Mouse (Mus musculus) hindbrain, postnatal 0 days (tissue): ENCODE measurements around the gene Gon7. TPM values are rescaled to one million over a fixed set of nuclear protein-coding genes. Genes with fewer than 3 reads are reported as not detected.

Experiments
- ATAC-seq: fragments of 200-750 bp; cut with Nextera tagmentation; 2 replicates; pipeline ENCODE4 v1.8.0; 2017; ENCODE audit warnings: mild to moderate bottlenecking, moderate TSS enrichment, moderate library complexity
- DNase-seq: peaks from one replicate; pipeline ENCODE4 v3.0.0-alpha.2; 2015; ENCODE audit warnings: low spot score
- H3K27ac ChIP-seq: fragments of 300-500 bp; sonication (generic); 2 replicates; pipeline ENCODE4 v1.5.1; 2014; ENCODE audit warnings: mild to moderate bottlenecking
- H3K27me3 ChIP-seq: fragments of 300-500 bp; sonication (generic); 2 replicates; pipeline ENCODE4 v1.6.1; 2014; ENCODE audit warnings: low read length, mixed read lengths; ENCODE audit not compliant: insufficient read depth
- H3K36me3 ChIP-seq: fragments of 300-500 bp; sonication (generic); 2 replicates; pipeline ENCODE4 v1.6.1; 2014; ENCODE audit warnings: low read length, mixed read lengths; ENCODE audit not compliant: insufficient read depth
- H3K4me1 ChIP-seq: fragments of 300-500 bp; sonication (generic); 2 replicates; pipeline ENCODE4 v1.6.1; 2014; ENCODE audit warnings: antibody characterized with exemption, low read length, mixed read lengths; ENCODE audit not compliant: insufficient read depth
- H3K4me2 ChIP-seq: fragments of 300-500 bp; sonication (generic); 2 replicates; pipeline ENCODE4 v1.6.1; 2014; ENCODE audit warnings: low read depth, mild to moderate bottlenecking, low read length, moderate library complexity, mixed read lengths
- H3K4me3 ChIP-seq: fragments of 300-500 bp; sonication (generic); 2 replicates; pipeline ENCODE4 v1.5.1; 2014; ENCODE audit warnings: low read length
- H3K9ac ChIP-seq: fragments of 300-500 bp; sonication (generic); replicated peaks from 2 replicates; pipeline ENCODE4 v1.6.1; 2014; ENCODE audit warnings: mild to moderate bottlenecking, low read length, moderate library complexity, mixed read lengths
- H3K9me3 ChIP-seq: fragments of 300-500 bp; sonication (generic); 2 replicates; pipeline ENCODE4 v1.6.1; 2016; ENCODE audit warnings: low read length, mixed read lengths
- CTCF ChIP-seq: IDR thresholded peaks from 2 replicates; pipeline ENCODE4 v1.5.1; 2016; ENCODE audit warnings: antibody characterized with exemption, control low read depth, low read depth
- WGBS: fragments of 180-500 bp; shearing (Covaris S2); extraction: QIAGEN DNeasy Blood & Tissue Kit; methylation state at CpG from one replicate; pipeline ENCODE4 v1.1.7; 2014; 5-methylcytosine and 5-hydroxymethylcytosine counted together
- polyA plus RNA-seq: library from polyadenylated mRNA; unstranded; fragments of >200 nt; fragmentation: Nextera tagmentation; extraction: Ambion mirVana; gene quantifications from 2 replicates; pipeline ENCODE4 v1.2.1, GENCODE M21; 2015
- total RNA-seq: library from RNA; depleted of rRNA; stranded (reverse); fragments of >200 nt; gene quantifications from 2 replicates; pipeline ENCODE4 v1.2.3, GENCODE M21; 2014

Gene Gon7
- total and polyA plus RNA-seq, 2 experiments from 2014 or later = 10.8 to 33.9 TPM

DNA sequence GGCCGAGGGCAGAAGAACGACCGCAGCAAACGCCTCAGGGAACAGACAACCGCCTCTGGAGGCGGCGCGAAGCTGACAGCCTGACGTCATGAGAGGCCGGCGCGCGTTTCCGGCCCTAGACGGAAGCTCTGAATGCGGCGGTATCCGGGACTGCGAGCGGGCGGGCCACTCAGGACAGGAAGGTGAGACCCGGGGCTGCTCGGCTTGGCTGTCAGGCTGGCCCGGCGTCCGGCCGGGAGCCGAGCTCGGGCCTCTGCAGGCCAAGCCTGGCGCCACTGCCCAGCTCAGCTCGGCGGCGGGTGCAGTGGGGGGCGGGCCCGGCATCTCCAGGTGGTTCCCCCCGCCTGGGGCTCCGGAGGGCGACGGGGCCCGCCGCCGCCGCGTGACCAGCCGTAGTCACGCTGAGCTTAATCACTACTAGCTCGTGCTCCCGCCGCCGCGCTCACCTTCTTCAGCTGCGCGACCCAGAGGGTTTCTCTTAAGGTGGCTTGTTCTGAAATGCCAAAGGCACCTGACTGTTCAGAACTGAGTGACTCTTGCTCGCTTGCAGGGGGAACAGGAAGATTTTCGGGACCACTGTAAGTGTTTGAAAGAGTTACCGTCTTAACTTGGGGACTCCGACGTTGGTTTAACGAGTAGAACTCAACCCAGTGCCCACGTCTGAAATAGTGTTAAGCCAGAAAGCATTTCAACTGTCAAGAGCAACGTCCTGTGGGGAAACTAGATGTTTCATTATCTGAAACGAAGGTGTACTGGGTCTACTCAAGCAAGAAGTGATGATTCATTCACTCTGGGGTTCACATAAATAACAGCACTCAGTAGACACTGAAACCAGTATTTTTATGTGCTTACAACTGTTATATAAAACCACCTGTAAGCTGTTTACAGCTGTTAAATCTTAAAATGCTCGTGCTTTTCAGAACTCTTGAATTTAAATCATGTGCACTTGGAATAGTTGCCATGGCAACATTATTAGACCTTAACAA, 13.7 kb downstream of the Gon7 start, which contains the start of the genes Moap1 and Tmem251:
Moap1 (minus strand) TSS at position 73 of the 986 bp plus-strand sequence.
Tmem251 (plus strand) TSS at position 174 of the 986 bp plus-strand sequence.
- WGBS = 2% methylated on average over 62 of the region's 63 CpGs
- peak; percentile 41 for TF ChIP-seq CTCF
- H3K4me3 ChIP-seq = peak within 1 kb of the TSS; percentile 76
- H3K4me1 ChIP-seq = 0 out of 2 replicates have a peak, but pooled peaks cover 6% of the 10 kb centered on the region
- H3K27ac ChIP-seq = peak within 1 kb of the TSS; percentile 93
- no peaks in the 10 kb centered on the region; the same call in 1 of the 2 replicates for H3K36me3 ChIP-seq
- H3K27me3 ChIP-seq = no peaks in the 10 kb centered on the region
- ATAC-seq (peak; percentile 98), DNase-seq (peak; percentile 95)
- peak within 1 kb of the TSS; percentile 93 for H3K9ac ChIP-seq
- H3K9me3 ChIP-seq = no peaks in the 10 kb centered on the region
- peak within 1 kb of the TSS; percentile 77 for H3K4me2 ChIP-seq

DNA sequence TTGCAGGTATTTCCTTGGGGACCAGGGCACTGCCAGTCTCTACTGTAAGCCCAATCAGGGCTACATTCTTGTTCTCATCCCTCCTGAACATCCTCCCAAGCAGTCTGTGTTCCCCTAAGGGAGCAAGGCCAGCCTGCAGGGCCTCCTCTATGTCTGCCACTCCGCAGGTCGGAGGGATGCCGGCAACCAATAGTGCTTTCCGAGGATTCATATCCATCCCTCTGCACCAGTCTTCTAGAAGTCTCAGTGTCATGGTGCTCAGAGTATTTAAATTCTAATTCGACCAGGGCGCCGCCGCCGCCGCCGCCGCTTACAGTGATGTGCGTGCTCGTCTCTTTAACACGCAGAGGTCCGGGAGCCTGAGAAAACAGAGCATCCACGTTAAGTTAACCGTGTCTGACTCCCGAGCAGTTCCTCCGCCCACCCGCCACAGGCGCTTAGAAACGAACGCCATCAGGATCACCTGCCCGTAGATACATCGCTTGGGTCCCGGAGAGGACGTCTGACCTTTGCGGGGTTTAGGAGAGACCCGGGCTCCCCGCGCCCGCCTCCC, 14.5 kb downstream of the Gon7 start:
- no peaks in the 10 kb centered on the region for H3K9me3 ChIP-seq
- no peaks in the 10 kb centered on the region for H3K27me3 ChIP-seq
- H3K36me3 ChIP-seq = no peaks in the 10 kb centered on the region; the same call in 1 of the 2 replicates
- no peak for TF ChIP-seq CTCF
- H3K27ac ChIP-seq = peak overlapping the region; percentile 93
- peak; percentile 83 for ATAC-seq
- under 1% methylated on average over 33 of the region's 33 CpGs for WGBS
- peak overlapping the region; percentile 93 for H3K9ac ChIP-seq
- H3K4me1 ChIP-seq = 0 out of 2 replicates have a peak, but pooled peaks cover 6% of the 10 kb centered on the region
- H3K4me3 ChIP-seq = peak overlapping the region; percentile 76
- DNase-seq = no peak
- H3K4me2 ChIP-seq = peak overlapping the region; percentile 77

DNA sequence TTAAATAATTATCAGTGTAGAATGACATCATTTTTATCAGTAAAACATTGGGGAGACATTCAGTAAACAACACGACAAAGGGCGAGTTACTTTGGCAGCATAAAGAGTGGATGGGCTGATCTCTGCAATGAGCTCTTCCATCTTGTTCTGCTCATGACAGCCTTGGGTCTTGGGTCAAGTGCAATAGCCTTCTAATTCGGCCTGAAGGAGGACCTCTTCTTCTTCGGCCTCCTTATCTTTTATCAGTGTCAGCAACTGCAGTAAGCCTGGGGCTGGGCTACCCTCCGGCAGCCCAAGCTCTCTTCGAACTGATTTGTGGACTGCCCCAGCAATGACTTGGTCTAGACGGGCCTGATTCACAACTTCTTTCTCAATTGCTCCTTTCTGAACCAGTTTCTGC, 15.5 kb downstream of the Gon7 start:
- TF ChIP-seq CTCF = no peak
- WGBS = 85% methylated on average over 7 of the region's 7 CpGs
- DNase-seq (no peak), ATAC-seq (no peak)
- Histone ChIP-seq H3K9me3 (no peaks in the 10 kb centered on the region), H3K27me3 (no peaks in the 10 kb centered on the region), H3K9ac (peak overlapping the region; percentile 93; the same call in 1 of the 2 replicates), H3K4me1 (0 out of 2 replicates have a peak, but pooled peaks cover 6% of the 10 kb centered on the region), H3K36me3 (no peaks in the 10 kb centered on the region), H3K4me2 (peak overlapping the region; percentile 77), H3K27ac (no peak overlapping the region), H3K4me3 (no peak overlapping the region)

DNA sequence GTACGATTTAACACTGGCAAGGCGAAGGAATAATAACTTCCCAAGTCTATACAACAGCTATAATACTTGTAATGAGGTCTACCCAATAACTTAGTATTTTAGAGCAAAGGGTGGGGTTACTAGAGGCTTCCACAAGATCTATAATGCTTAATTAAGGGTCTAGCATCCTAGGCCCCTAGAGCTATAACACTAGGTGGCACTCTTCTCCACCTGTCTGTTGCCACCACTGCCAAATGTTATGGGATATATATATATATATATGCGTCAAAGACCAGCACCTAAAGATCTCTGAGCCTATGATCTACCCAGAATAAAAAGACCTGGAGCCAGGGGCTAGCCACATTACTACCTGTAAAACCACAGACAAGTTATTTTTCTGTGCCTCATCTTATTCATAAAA, 17.3 kb downstream of the Gon7 start:
- Histone ChIP-seq H3K9ac (no peak overlapping the region), H3K27ac (no peak overlapping the region), H3K4me3 (no peak overlapping the region), H3K9me3 (no peaks in the 10 kb centered on the region), H3K27me3 (no peaks in the 10 kb centered on the region), H3K36me3 (no peaks in the 10 kb centered on the region), H3K4me2 (no peak overlapping the region), H3K4me1 (0 out of 2 replicates have a peak, but pooled peaks cover 6% of the 10 kb centered on the region)
- peak; percentile 58 for TF ChIP-seq CTCF
- no peak for ATAC-seq
- peak; percentile 42 for DNase-seq
- 66% methylated on average over 3 of the region's 3 CpGs for WGBS

DNA sequence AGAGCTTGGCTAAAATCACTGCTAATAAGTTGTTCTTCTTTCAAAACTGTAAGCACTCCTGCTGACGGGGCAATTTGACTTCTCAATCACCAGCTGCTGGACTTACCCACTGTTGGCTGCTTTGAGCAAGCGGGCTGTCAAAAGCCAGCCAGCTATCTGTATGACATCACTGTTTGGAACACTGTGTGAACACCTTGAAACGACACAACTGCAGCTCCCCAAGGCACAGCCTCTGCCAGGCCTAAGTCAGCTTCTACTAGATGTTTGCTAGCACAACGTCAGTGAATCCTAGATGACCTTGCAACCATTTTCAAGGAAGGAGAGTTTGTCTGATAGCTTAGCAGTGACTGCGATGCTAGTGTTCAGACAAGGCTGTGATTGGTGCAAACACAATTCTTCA, 18.5 kb downstream of the Gon7 start:
- Histone ChIP-seq H3K9ac (no peak overlapping the region), H3K9me3 (no peaks in the 10 kb centered on the region), H3K36me3 (no peaks in the 10 kb centered on the region), H3K27me3 (no peaks in the 10 kb centered on the region), H3K4me2 (no peak overlapping the region), H3K4me1 (no peaks in the 10 kb centered on the region), H3K4me3 (no peak overlapping the region), H3K27ac (no peak overlapping the region)
- no peak for TF ChIP-seq CTCF
- WGBS = 72% methylated on average over 5 of the region's 5 CpGs
- ATAC-seq (no peak), DNase-seq (no peak)

DNA sequence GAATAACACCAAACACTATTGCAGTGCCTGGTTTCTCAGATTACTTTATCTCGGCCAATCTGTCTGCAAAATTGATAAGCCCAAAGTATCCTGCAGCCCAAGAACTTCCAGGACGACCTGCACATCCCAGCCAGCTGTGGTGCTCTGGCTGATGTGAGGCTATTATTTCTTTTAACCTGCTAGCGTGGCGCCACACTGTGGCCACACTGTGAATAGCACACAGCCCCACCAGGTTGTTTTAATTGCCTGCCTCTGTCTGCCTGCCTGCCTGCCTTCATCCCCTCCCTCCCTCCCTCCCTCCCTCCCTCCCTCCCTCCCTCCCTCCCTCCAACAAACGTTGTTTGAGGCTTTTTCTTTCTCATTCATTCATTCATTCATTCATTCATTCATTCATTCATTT, 24.2 kb downstream of the Gon7 start:
- Histone ChIP-seq H3K9ac (no peak overlapping the region), H3K27ac (no peak overlapping the region), H3K36me3 (no peaks in the 10 kb centered on the region), H3K4me3 (no peak overlapping the region), H3K4me1 (peaks cover 5% of the 10 kb centered on the region), H3K4me2 (no peak overlapping the region), H3K9me3 (no peaks in the 10 kb centered on the region), H3K27me3 (no peaks in the 10 kb centered on the region)
- WGBS = 16% methylated on average over 4 of the region's 5 CpGs
- TF ChIP-seq CTCF = peak; percentile 75
- DNase-seq (peak; percentile 70), ATAC-seq (no peak)
